Mouse (Mus musculus): ENCODE results near the gene F2rl1. TPM values are rescaled to one million over a fixed set of nuclear protein-coding genes. Genes with fewer than 3 reads are reported as not detected.

F2rl1 gene
- polyA plus RNA-seq, 1 experiment = 6.3 TPM

DNA sequence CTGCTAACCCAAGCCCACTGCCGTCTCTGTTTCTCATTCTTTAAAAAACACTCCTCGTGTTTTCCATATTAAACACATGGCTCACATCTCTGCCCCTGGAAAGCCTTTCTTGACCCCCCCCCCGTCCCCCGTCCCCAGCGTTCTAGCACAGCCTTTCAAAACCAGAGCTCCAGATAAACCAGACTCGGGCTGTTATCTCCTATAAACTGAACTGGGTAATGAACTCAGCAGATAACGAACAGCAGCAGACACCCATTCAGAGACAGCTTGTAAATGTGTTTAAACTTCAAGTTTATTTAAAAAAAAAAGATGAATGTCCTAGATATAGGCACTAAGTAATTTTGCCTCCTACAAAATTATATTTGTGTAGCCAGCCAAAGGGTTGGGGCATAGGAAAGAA lies 49.9 kb downstream of the F2rl1 start:
- no peak for DNase-seq (ENCODE audit: low read depth in 1 of 2, low spot score in 2 of 2)
- no peaks in the 10 kb centered on the region for H3K36me3 ChIP-seq (ENCODE audit: control insufficient read depth, insufficient read depth, low read length)
- H3K27me3 ChIP-seq (ENCODE audit: control insufficient read depth, insufficient read depth, low read length) = no peaks in the 10 kb centered on the region
- TF ChIP-seq POLR2A (IDR thresholded peaks at IDR 0.05; ENCODE audit: low read depth, low read length) (no peak), CTCF (IDR thresholded peaks at IDR 0.05; ENCODE audit: extremely low read depth, insufficient read depth, insufficient read length, insufficient replicate concordance) (no peak)
- no peaks in the 10 kb centered on the region for H3K4me1 ChIP-seq (ENCODE audit: control insufficient read depth, insufficient read depth, insufficient read length)
- no peak overlapping the region for H3K4me3 ChIP-seq (ENCODE audit: extremely low read depth, insufficient read depth, insufficient read length)
- WGBS = 72% methylated on average over 7 of the region's 7 CpGs
- no peak overlapping the region for H3K27ac ChIP-seq (ENCODE audit: insufficient read depth, low read length)

DNA sequence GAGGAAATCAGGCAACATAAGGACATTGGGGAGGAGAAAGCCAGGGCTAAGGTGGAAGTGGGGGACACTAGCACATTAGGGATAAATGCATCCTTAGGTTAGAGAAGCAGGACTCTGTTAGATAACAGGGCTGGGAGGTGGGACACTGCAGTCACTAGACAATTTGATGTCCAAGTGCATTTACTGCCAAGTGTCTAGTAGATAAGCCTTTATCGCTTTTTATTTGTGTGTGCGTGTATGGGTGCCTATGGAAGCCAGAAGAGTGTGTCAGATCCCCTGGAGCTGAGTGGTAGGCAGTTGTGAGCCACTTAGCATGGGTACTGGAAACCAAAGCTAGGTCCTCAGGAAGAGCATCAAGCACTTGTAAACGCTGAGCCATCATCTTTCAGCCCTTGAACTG lies 50.7 kb downstream of the F2rl1 start:
- H3K27ac ChIP-seq (ENCODE audit: insufficient read depth, low read length) = no peak overlapping the region
- 79% methylated on average over 3 of the region's 3 CpGs for WGBS
- H3K36me3 ChIP-seq (ENCODE audit: control insufficient read depth, insufficient read depth, low read length) = no peaks in the 10 kb centered on the region
- no peaks in the 10 kb centered on the region for H3K27me3 ChIP-seq (ENCODE audit: control insufficient read depth, insufficient read depth, low read length)
- H3K4me1 ChIP-seq (ENCODE audit: control insufficient read depth, insufficient read depth, insufficient read length) = no peaks in the 10 kb centered on the region
- H3K4me3 ChIP-seq (ENCODE audit: extremely low read depth, insufficient read depth, insufficient read length) = no peak overlapping the region
- DNase-seq (ENCODE audit: low read depth in 1 of 2, low spot score in 2 of 2) = no peak
- TF ChIP-seq POLR2A (IDR thresholded peaks at IDR 0.05; ENCODE audit: low read depth, low read length) = no peak
- no peak for TF ChIP-seq CTCF (IDR thresholded peaks at IDR 0.05; ENCODE audit: extremely low read depth, insufficient read depth, insufficient read length, insufficient replicate concordance)

DNA sequence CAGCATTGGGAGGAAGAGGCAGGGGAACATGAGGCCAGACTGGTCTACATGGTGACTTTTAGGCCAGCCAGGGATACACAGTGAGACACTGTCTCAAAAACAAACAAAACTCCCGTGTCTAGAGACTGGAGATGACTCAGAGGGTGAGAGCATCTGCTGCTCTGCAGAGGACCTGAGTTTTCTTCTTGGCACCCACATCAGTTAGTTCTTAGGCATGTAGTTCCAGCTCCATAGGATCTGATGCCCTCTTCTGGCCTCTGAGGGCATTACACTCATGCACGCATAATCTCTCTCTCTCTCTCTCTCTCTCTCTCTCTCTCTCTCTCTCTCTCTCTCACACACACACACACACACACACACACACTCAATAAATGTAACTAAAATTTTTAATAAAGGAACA lies 54.1 kb downstream of the F2rl1 start:
- Histone ChIP-seq H3K27me3 (ENCODE audit: control insufficient read depth, insufficient read depth, low read length) (no peaks in the 10 kb centered on the region), H3K36me3 (ENCODE audit: control insufficient read depth, insufficient read depth, low read length) (no peaks in the 10 kb centered on the region), H3K27ac (ENCODE audit: insufficient read depth, low read length) (no peak overlapping the region), H3K4me3 (ENCODE audit: extremely low read depth, insufficient read depth, insufficient read length) (no peak overlapping the region), H3K4me1 (ENCODE audit: control insufficient read depth, insufficient read depth, insufficient read length) (no peaks in the 10 kb centered on the region)
- TF ChIP-seq CTCF (IDR thresholded peaks at IDR 0.05; ENCODE audit: extremely low read depth, insufficient read depth, insufficient read length, insufficient replicate concordance) (no peak), POLR2A (IDR thresholded peaks at IDR 0.05; ENCODE audit: low read depth, low read length) (no peak)
- 67% methylated on average over 2 of the region's 2 CpGs for WGBS
- no peak for DNase-seq (ENCODE audit: low read depth in 1 of 2, low spot score in 2 of 2)

Other genes with a start within 250 kb of the F2rl1 start
- 9.4 and 12.4 TPM in 2 replicates for gene Zbed3, start 201.6 kb downstream of the F2rl1 start, polyA plus RNA-seq (2012; rRNA removed)
- gene Aggf1, start 149.9 kb downstream of the F2rl1 start, polyA plus RNA-seq (2012; rRNA removed) = 10.9 and 16.0 TPM in 2 replicates
- 0.05 TPM in 1 of 2 replicates, not detected in the other for gene Crhbp, start 80.3 kb downstream of the F2rl1 start, polyA plus RNA-seq (2012; rRNA removed)
- not detected in 2 replicates for gene S100z, start 46.5 kb downstream of the F2rl1 start, polyA plus RNA-seq (2012; rRNA removed)
- 25.6 and 30.7 TPM in 2 replicates for gene F2r, start 93.3 kb upstream of the F2rl1 start, polyA plus RNA-seq (2012; rRNA removed)
- 10.7 and 11.8 TPM in 2 replicates for gene F2rl2, start 171.6 kb upstream of the F2rl1 start, polyA plus RNA-seq (2012; rRNA removed)

Data from spleen, adult 2 months (tissue).